Mouse (Mus musculus) adrenal gland, adult (tissue): ENCODE data around the gene Dusp28.

Experiments
- DNase-seq, 2 experiments: peaks; one replicate each; pipeline ENCODE4 v3.0.0; 2022 to 2023; ENCODE audit warnings: low spot score in 1 of 2; ENCODE audit not compliant: inconsistent age in 2 of 2

The Dusp28 gene

DNA sequence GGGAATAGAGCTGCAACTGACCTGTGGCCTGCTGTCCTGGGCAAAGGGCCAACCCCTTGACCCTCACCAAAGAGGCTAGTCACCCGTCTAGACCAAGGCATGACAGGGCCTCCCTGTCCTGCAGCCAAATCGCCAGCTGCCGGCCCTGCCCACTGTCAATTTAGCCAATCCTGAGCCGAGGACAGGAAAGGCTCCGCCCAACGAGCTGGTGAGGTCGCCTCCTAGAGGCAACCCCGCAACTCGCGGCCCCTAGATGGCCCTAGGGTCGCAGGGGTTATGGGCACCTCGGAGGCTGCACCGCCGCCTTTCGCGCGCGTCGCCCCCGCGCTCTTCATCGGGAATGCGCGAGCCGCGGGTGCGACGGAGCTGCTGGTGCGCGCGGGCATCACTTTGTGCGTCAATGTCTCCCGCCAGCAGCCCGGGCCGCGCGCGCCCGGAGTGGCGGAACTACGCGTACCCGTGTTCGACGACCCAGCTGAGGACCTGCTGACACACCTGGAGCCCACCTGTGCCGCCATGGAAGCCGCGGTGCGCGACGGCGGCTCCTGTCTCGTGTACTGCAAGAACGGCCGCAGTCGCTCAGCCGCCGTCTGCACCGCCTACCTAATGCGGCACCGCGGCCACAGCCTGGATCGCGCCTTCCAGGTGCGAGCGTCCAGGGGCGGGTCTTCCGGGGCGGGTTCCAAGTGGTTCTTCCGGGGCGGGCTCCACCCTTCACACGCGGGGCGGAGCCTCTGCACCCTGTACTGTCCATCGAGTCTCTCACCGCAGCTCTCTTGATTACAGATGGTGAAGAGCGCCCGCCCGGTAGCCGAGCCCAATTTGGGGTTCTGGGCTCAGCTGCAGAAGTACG lies at the start of gene Dusp28:
Gene Dusp28 (plus strand): TSS at position 203 of the 853 bp plus-strand sequence.
- peak; percentile 96 to 97 for DNase-seq

DNA sequence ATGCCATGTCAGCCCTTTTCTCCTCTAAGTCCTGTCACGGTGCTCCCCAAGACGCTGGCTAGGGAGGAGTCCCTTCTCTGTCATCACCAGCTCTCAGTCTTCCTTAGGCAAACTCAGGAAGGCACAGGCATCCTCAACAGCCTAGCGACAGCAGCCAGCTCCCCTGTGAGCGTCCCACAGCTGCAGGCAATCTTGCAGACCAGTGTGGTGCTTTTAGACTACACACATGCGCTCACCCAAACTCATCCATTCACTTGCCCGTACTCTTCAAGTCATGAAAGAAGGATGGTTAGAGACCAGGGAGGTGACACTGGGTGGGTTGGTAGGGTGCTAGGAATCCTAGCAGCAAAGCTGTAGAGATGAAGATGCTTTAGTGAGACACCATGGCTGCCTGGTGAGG lies 45.3 kb upstream of the Dusp28 start:
- DNase-seq, result no peak

GRCm38 (mm10) chr1:92863268-92863667 lies 43.5 kb upstream of the Dusp28 start:
- no peak for DNase-seq

GRCm38 (mm10) chr1:92866170-92866569 lies 40.6 kb upstream of the Dusp28 start:
- DNase-seq, result no peak

DNA sequence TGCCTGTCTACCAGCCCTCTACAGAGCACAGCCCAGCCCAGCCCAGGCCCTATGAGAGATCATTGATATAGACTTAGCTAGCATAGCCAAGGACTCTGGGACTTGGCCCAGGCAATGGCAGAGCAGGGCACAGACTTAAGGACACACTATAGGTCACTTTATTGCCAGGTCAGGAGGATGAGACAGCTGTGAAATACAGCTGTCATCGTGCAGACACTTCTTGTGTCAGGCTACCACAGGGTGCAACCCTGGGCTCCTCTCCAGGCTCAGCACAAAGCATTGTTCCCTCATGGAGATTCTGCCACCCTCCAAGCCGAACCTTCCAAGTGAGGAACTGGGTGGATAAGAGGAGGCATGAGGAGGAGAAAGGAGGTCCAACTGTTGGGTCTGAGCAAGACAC lies 36.8 kb upstream of the Dusp28 start:
- DNase-seq, result no peak

DNA sequence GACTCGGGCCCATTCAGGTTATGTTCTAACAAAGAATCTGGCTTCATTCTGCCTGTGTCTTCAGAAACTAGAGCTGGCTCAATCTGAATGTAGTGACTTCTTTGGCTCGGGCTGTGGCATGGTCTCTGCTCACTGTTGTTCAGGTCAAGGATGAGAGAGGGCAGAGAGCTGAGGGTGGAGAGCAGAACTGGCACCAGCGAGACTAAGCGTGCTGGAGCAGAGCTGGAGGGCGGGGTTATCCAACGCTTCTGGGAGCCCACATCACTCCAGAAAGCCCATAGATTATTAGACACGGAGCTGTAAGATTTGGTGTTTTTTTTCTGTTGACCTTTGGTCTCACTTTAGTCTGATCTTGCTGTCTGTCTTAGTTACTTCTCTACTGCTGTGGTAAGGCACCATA lies 34.1 kb upstream of the Dusp28 start:
- DNase-seq, result no peak

DNA sequence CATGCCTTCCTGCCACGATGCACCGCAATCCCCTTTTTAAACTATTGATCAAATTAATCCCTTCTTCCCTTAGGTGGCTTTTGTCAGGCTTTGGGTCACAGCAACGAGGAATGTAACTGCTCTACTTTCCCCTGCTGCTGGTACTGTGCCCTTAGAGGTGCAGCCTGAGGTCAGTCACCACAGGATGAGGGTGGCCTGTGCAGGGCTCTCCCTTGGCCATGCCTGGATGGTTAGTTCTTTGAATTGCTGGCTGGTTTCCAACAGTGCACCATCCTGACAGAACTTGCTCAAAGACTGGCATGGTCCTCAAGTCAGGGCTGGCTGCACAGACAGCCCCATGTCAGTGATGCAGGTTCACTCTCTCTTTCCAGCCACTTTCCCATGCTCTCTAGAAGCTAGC lies 32.8 kb upstream of the Dusp28 start:
- DNase-seq, result no peak

GRCm38 (mm10) chr1:92875360-92876111 lies 31.2 kb upstream of the Dusp28 start:
- no peak for DNase-seq

GRCm38 (mm10) chr1:92877431-92877978 lies 29.3 kb upstream of the Dusp28 start:
- no peak for DNase-seq

DNA sequence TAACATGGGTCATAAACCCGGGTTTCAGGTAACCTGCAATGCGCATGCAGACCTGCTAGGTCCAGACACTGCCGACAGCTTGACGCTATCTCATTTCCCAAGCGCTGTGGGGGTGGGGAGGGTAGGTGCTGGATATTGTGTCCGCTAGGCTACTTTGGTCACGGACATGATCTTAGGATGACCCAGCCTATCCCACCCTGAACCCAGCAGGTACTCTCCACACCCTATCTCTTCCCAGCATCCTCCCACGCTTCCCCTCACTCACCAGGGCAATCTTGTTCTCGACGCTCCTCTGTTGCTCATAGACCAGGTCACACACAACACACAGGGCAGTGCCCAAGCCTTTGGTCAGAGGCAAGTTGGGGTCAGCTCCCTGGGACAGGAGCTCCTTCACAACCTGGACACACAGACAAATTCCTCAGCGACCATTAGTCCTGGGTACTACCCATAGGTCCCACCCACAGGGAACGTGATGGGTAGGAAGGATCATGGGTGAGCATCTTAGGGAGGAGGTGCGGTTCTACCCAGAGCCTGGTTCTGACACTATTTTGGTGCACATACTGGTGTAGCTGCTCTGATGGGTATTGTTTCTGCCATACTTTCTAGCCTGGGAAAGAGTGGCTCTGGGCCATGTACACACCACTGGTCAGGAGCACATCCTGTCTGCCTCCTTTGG lies 28.6 kb upstream of the Dusp28 start:
- no peak for DNase-seq

- DNase-seq, result no peak
These were observed 27.5 kb upstream of the Dusp28 start for GRCm38 (mm10) chr1:92879266-92879665.

- DNase-seq, result no peak
These were observed 26.7 kb upstream of the Dusp28 start for GRCm38 (mm10) chr1:92880101-92880500.

DNA sequence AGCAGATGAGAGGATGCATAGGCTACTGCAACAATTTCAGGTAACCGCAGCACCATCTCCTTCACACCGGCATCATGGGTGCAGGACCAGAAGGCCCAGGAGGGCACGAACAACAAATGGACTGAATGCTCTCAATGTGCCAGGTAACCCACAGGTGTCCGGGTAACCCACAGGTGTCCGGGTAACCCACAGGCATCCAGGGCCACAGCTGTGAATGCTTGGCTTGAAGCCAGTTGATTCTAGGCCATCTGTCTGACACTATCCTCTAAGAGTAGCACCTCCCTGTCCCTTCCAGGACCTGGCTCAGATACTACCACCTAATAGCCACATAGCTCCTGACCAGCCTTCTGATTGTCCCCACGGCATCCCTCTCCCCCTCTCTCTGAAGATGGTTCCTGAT lies 24.8 kb upstream of the Dusp28 start:
- DNase-seq, result no peak

GRCm38 (mm10) chr1:92888901-92889655 lies 17.7 kb upstream of the Dusp28 start:
- no peak for DNase-seq

GRCm38 (mm10) chr1:92892791-92893190 lies 14.0 kb upstream of the Dusp28 start:
- no peak for DNase-seq

DNA sequence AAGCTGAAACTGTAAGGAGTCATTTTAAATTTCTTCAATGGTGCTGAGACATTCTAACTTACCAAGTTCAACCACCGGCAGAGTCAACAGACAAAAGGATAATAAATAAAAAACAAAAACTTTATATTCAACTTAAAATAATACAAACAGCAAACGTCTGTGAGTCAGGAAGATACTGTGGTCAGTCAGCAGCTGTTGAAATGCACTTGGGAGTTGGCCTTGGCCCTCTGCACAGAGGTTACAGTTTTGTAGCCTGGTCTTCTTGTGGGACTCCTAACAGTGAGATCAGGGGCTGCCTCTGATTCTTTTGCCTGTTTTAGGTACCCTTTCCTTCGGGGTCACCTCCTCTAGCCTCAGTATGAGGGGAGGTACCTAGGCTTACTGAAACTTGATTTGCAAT lies 12.9 kb upstream of the Dusp28 start:
- DNase-seq, result peak in 1 of 2 experiments; percentile 42

DNA sequence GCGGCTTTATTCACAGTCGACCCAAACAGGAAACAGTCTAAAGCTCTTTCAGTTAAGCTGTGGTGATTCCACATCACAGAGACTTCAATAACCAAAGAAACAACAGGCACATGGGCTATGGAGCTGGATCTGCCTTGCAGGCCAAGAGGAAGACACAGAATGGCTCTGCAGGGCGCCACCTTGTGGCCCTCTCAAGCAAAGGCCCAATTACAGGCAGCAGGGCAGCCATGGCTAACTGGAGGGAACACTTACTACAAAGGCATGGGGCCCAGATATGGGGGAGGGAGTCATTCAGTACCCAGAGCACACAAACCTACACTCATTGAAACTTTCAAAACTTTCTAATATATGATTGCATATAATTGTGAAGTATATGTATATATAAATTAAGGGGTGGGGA lies 11.7 kb upstream of the Dusp28 start:
- DNase-seq, result peak; percentile 79 to 92

DNA sequence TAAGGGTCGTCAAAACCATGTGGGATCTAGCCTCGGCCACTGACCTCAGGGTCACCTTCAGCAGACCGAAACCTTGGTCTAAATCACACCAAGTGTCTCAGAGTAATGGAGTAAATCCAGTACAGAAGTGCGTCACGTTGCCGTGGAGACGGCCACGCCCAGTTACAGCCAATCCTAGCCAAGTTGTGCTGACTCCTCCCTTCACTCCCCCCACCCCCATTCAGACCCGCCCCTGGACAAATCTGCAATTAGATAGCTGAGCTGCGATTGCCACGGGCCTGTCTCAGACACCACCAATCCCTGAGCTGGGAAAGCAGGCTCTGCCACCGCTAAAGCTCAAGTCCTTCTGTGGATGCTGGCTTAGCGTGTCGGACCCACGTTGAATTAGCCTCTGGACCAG lies 4.0 kb upstream of the Dusp28 start, which contains the start of gene Ankmy1:
Gene Ankmy1 (minus strand): TSS at position 121 of the 400 bp plus-strand sequence.
- peak; percentile 73 to 85 for DNase-seq

DNA sequence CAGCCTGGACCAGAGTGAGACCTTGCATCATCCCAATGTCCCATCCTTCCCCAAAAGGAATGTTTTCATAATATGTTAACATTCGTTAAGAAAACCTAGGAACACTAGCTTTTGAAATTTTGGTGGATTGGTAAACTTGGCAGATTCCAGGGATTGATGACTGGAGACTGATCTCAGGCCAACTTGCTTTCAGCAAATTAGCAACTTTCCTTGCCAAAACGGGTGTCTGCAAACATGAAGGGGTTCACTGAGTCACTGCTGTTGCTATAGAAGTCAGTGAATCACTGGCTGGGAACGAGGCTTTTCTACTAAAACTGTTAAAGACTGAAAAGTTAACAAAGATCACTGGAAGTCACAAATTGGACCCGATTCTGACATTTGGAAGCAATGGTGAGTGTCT lies 3.2 kb upstream of the Dusp28 start:
- DNase-seq, result peak; percentile 28 to 82

- peak; percentile 38 to 48 for DNase-seq
These were observed 974 bp upstream of the Dusp28 start for GRCm38 (mm10) chr1:92905703-92906310.
